Mouse (Mus musculus): ENCODE data around the gene Fcrla. TPM values are rescaled to one million over a fixed set of nuclear protein-coding genes. Genes with fewer than 3 reads are reported as not detected.
A peak's percentile ranks its signal among the peaks of the same experiment; 100 is the strongest.
"Not testable (repeated sequence)": the region's sequence is repeated elsewhere in the genome, so short reads cannot be mapped to it uniquely, and the experiment has no call there.

Gene Fcrla
- total and polyA plus RNA-seq, 3 experiments, result 10.6 to 30.6 (median 17.7) TPM

GRCm38 (mm10) chr1:170944151-170944550 is 16.8 kb upstream of the Fcrla start:
- peak; percentile 40 for DNase-seq (ENCODE audit: extremely low read depth)
- in situ Hi-C loops (cut with MboI; ENCODE audit: low pct_ligation_motif_present, low pct_unique_long_range_greater_than_20kb, low sequenced_read_pairs), result not testable (repeated sequence)

GRCm38 (mm10) chr1:170939255-170939654 is 11.9 kb upstream of the Fcrla start:
- no peaks in the 10 kb centered on the region for H3K79me2 ChIP-seq (replicated peaks; ENCODE audit: control insufficient read depth, extremely low read depth, insufficient read depth, poor library complexity, severe bottlenecking)
- DNase-seq (ENCODE audit: extremely low read depth), result peak; percentile 48
- H3K27me3 ChIP-seq (replicated peaks), result no peaks in the 10 kb centered on the region
- in situ Hi-C loops (cut with MboI; ENCODE audit: low pct_ligation_motif_present, low pct_unique_long_range_greater_than_20kb, low sequenced_read_pairs) (no loop called here), dilution Hi-C loops (cut with MboI; ENCODE audit: extremely low pct_ligation_motif_present, extremely low pct_unique_long_range_greater_than_20kb, low sequenced_read_pairs) (no loop called here)
- H3K27ac ChIP-seq (ENCODE audit: insufficient read depth, low read depth), result no peak overlapping the region
- TF ChIP-seq POLR2A (IDR thresholded peaks at IDR 0.05; ENCODE audit: low read depth, low read length), result no peak
- no peak for TF ChIP-seq ELF1 (IDR thresholded peaks at IDR 0.05; ENCODE audit: low read depth, low read length)
- TF ChIP-seq EP300 (IDR thresholded peaks at IDR 0.05; ENCODE audit: low read length), result peak; percentile 56
- TF ChIP-seq IRF4 (IDR thresholded peaks at IDR 0.05; ENCODE audit: low read depth, low read length), result peak; percentile 49; the same call in 1 of the 2 replicates
- H3K9me3 ChIP-seq (replicated peaks; ENCODE audit: low read length), result peaks cover 25% of the 10 kb centered on the region
- H3K4me2 ChIP-seq (ENCODE audit: insufficient read depth, low read depth, poor library complexity, severe bottlenecking), result no peak overlapping the region
- no peak overlapping the region for H3K9ac ChIP-seq (ENCODE audit: insufficient read depth, low read depth)
- peaks cover 2 to 11% of the 10 kb centered on the region in 2 experiments; a peak in 3 of 4 replicates for H3K4me1 ChIP-seq (ENCODE audit: control insufficient read depth in 1 of 2, insufficient read depth in 2 of 2)
- peaks cover 3 to 4% of the 10 kb centered on the region in 2 experiments for H3K36me3 ChIP-seq (replicated peaks in 1 of 2; ENCODE audit: control insufficient read depth in 1 of 2, insufficient read depth in 1 of 2, low read length in 1 of 2)
- peak overlapping the region in 1 of 3 experiments; percentile 22 for H3K4me3 ChIP-seq (replicated peaks in 1 of 3; ENCODE audit: low read depth in 2 of 3, low read length in 2 of 3, poor library complexity in 1 of 3)

More at GRCm38 (mm10) chr1:170944151-170944550, 16.8 kb upstream of the Fcrla start:
- Histone ChIP-seq H3K9ac (ENCODE audit: insufficient read depth, low read depth) (peak overlapping the region; percentile 64), H3K4me3 (replicated peaks in 1 of 3; ENCODE audit: low read depth in 2 of 3, low read length in 2 of 3, poor library complexity in 1 of 3) (peak overlapping the region; percentile 53 to 81 (median 65)), H3K9me3 (replicated peaks; ENCODE audit: low read length) (peaks cover 20% of the 10 kb centered on the region), H3K27ac (ENCODE audit: insufficient read depth, low read depth) (peak overlapping the region; percentile 91)
- dilution Hi-C loops (cut with MboI; ENCODE audit: extremely low pct_ligation_motif_present, extremely low pct_unique_long_range_greater_than_20kb, low sequenced_read_pairs); H3K27me3 ChIP-seq (replicated peaks); H3K36me3 ChIP-seq (replicated peaks in 1 of 2; ENCODE audit: control insufficient read depth in 1 of 2, insufficient read depth in 1 of 2, low read length in 1 of 2); H3K79me2 ChIP-seq (replicated peaks; ENCODE audit: control insufficient read depth, extremely low read depth, insufficient read depth, poor library complexity, severe bottlenecking); H3K4me2 ChIP-seq (ENCODE audit: insufficient read depth, low read depth, poor library complexity, severe bottlenecking); H3K4me1 ChIP-seq (ENCODE audit: control insufficient read depth in 1 of 2, insufficient read depth in 2 of 2): not testable (repeated sequence)
- TF ChIP-seq TCF12 (IDR thresholded peaks at IDR 0.05; ENCODE audit: low read depth, low read length) (0 out of 2 replicates have a peak, but pooled peaks have one; percentile 25), RCOR1 (conservative IDR thresholded peaks at IDR 0.05; ENCODE audit: low read depth, low read length) (peak; percentile 66), ZMIZ1 (IDR thresholded peaks at IDR 0.05; ENCODE audit: low read depth, low read length) (peak; percentile 67), POLR2A (IDR thresholded peaks at IDR 0.05; ENCODE audit: low read depth, low read length) (peak; percentile 60), POLR2AphosphoS2 (IDR thresholded peaks at IDR 0.05; ENCODE audit: low read depth, low read length) (peak; percentile 91; the same call in 1 of the 2 replicates), MEF2A (IDR thresholded peaks at IDR 0.05; ENCODE audit: borderline replicate concordance, low read depth, low read length) (0 out of 2 replicates have a peak, but pooled peaks have one; percentile 28)

- H3K9me3 ChIP-seq (replicated peaks; ENCODE audit: low read length), result peaks cover 9% of the 10 kb centered on the region
- H3K27ac ChIP-seq (ENCODE audit: insufficient read depth, low read depth), result no peak overlapping the region
- no peak for TF ChIP-seq RAD21 (IDR thresholded peaks at IDR 0.05; ENCODE audit: low read depth, low read length)
- H3K79me2 ChIP-seq (replicated peaks; ENCODE audit: control insufficient read depth, extremely low read depth, insufficient read depth, poor library complexity, severe bottlenecking), result no peaks in the 10 kb centered on the region
- in situ Hi-C loops (cut with MboI; ENCODE audit: low pct_ligation_motif_present, low pct_unique_long_range_greater_than_20kb, low sequenced_read_pairs) (no loop called here), dilution Hi-C loops (cut with MboI; ENCODE audit: extremely low pct_ligation_motif_present, extremely low pct_unique_long_range_greater_than_20kb, low sequenced_read_pairs) (no loop called here)
- peak; percentile 35 for DNase-seq (ENCODE audit: extremely low read depth)
- no peak overlapping the region for H3K4me2 ChIP-seq (ENCODE audit: insufficient read depth, low read depth, poor library complexity, severe bottlenecking)
- no peak overlapping the region for H3K4me3 ChIP-seq (replicated peaks in 1 of 3; ENCODE audit: low read depth in 2 of 3, low read length in 2 of 3, poor library complexity in 1 of 3)
- H3K4me1 ChIP-seq (ENCODE audit: control insufficient read depth in 1 of 2, insufficient read depth in 2 of 2), result peaks cover 3 to 49% of the 10 kb centered on the region in 2 experiments; a peak in 3 of 4 replicates
- no peaks in the 10 kb centered on the region for H3K27me3 ChIP-seq (replicated peaks)
- H3K36me3 ChIP-seq (replicated peaks in 1 of 2; ENCODE audit: control insufficient read depth in 1 of 2, insufficient read depth in 1 of 2, low read length in 1 of 2), result no peaks in the 10 kb centered on the region
- H3K9ac ChIP-seq (ENCODE audit: insufficient read depth, low read depth), result no peak overlapping the region
These were observed 7.0 kb upstream of the Fcrla start for GRCm38 (mm10) chr1:170934383-170934782.
